Mouse (Mus musculus): ENCODE data around the gene Nod2.

Nod2 gene

GRCm38 (mm10) chr8:88680566-88680965, 33.5 kb downstream of the Nod2 start:
- DNase-seq (ENCODE audit: low spot score), result no peak

GRCm38 (mm10) chr8:88681046-88681445, 33.9 kb downstream of the Nod2 start:
- no peak for DNase-seq (ENCODE audit: low spot score)

- no peak for DNase-seq (ENCODE audit: low spot score)
These were observed 36.7 kb downstream of the Nod2 start for GRCm38 (mm10) chr8:88683656-88684289.

GRCm38 (mm10) chr8:88686226-88686905, 39.3 kb downstream of the Nod2 start:
- DNase-seq (ENCODE audit: low spot score), result no peak

- DNase-seq (ENCODE audit: low spot score), result no peak
These were observed 39.8 kb downstream of the Nod2 start for GRCm38 (mm10) chr8:88686906-88687235.

- no peak for DNase-seq (ENCODE audit: low spot score)
These were observed 42.0 kb downstream of the Nod2 start for GRCm38 (mm10) chr8:88689151-88689550.

GRCm38 (mm10) chr8:88689891-88690290, 42.8 kb downstream of the Nod2 start:
- DNase-seq (ENCODE audit: low spot score), result no peak

GRCm38 (mm10) chr8:88691342-88691948, 44.3 kb downstream of the Nod2 start:
- DNase-seq (ENCODE audit: low spot score), result no peak

- DNase-seq (ENCODE audit: low spot score), result no peak
These were observed 44.8 kb downstream of the Nod2 start for GRCm38 (mm10) chr8:88691961-88692360.

- no peak for DNase-seq (ENCODE audit: low spot score)
These were observed 45.8 kb downstream of the Nod2 start for GRCm38 (mm10) chr8:88692866-88693265.

- no peak for DNase-seq (ENCODE audit: low spot score)
These were observed 46.3 kb downstream of the Nod2 start for GRCm38 (mm10) chr8:88693376-88693775.

GRCm38 (mm10) chr8:88694291-88694690, 47.2 kb downstream of the Nod2 start:
- no peak for DNase-seq (ENCODE audit: low spot score)

GRCm38 (mm10) chr8:88696228-88696627, 49.1 kb downstream of the Nod2 start:
- no peak for DNase-seq (ENCODE audit: low spot score)

GRCm38 (mm10) chr8:88696721-88697641, 49.9 kb downstream of the Nod2 start, which contains the start of gene Cyld:
Gene Cyld, plus strand, starts transcription at chr8:88697028.
- DNase-seq (ENCODE audit: low spot score), result peak; percentile 99

- peak; percentile 44 for DNase-seq (ENCODE audit: low spot score)
These were observed 50.5 kb downstream of the Nod2 start for GRCm38 (mm10) chr8:88697642-88698031.

GRCm38 (mm10) chr8:88698048-88698447, 50.9 kb downstream of the Nod2 start:
- DNase-seq (ENCODE audit: low spot score), result peak; percentile 11

- DNase-seq (ENCODE audit: low spot score), result no peak
These were observed 54.5 kb downstream of the Nod2 start for GRCm38 (mm10) chr8:88701611-88702010.

- no peak for DNase-seq (ENCODE audit: low spot score)
These were observed 55.7 kb downstream of the Nod2 start for GRCm38 (mm10) chr8:88702816-88703215.

GRCm38 (mm10) chr8:88723256-88723963, 76.3 kb downstream of the Nod2 start:
- DNase-seq (ENCODE audit: low spot score), result no peak
